Mouse (Mus musculus): ENCODE measurements around the gene Akt3.

DNA sequence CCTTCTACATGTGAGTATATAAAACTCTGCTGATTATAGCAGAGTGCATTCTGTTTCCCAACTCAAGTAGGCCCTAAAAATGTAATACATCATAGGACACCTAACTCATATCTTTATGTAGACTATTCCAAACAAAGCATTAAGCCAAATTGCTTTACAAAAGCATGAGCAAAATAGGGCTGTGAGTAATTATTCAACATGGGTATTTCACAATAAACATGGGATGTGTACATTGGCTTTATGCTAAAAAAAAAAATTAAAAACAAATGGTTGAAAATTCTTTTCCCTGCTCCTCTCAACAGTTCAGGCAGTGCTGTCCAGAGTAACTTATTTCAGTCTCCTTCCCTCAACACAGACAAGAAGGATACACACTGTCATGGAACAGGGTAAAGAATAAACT, 26.9 kb downstream of the Akt3 start:
- TF ChIP-seq POLR2A (IDR thresholded peaks at IDR 0.05; ENCODE audit: borderline replicate concordance, low read depth, low read length) (no peak), CTCF (IDR thresholded peaks at IDR 0.05; ENCODE audit: low read depth, low read length) (no peak)

Data from bone marrow macrophage, adult 2 months (primary cell).